Mouse (Mus musculus): ENCODE results near the gene As3mt.

DNA sequence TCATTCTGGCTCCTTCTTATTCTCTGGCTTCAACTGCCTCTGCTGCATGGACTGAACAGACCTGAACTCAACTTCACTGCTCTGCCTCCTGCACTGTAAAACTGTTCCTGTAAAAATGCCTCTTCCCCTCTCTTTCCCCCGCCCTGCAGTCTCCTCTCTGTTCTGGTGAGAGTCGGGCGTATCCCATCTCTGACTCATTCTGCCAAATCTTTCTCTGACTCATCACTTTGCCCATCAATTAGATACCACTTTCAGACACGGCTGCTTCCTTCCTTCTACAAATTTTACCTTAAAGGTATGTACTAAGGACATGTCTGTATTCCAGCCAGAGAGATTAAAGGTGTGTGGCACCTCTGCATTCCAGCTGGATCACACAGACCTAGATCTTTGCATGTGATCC is 10.9 kb downstream of the As3mt start:
- TF ChIP-seq CTCF (conservative IDR thresholded peaks at IDR 0.05; ENCODE audit: insufficient read depth, insufficient read length, low read depth, low read length) (no peak), POLR2A (IDR thresholded peaks at IDR 0.05; ENCODE audit: low read depth, low read length) (no peak)

All from kidney, adult 2 months (tissue).